Mouse (Mus musculus) CH12.LX (cell line): ENCODE measurements around the gene Gpr143.

Experiments used
- CTCF ChIP-seq, 2 experiments: IDR thresholded peaks in 1 of 2; conservative IDR thresholded peaks in 1 of 2; 2 replicates each; pipeline ENCODE4 v1.5.1; 2011 to 2012; ENCODE audit warnings: low read depth in 2 of 2, low read length in 2 of 2, improper control_type of control experiment in 1 of 2, inconsistent platforms in 1 of 2, mild to moderate bottlenecking in 1 of 2, moderate library complexity in 1 of 2
- MAFK ChIP-seq: IDR thresholded peaks from 2 replicates; pipeline ENCODE4 v1.6.1; 2011; ENCODE audit warnings: low read length, improper control_type of control experiment; ENCODE audit not compliant: insufficient replicate concordance
- POLR2A ChIP-seq: IDR thresholded peaks from 2 replicates; pipeline ENCODE4 v1.6.1; 2011; ENCODE audit warnings: low read depth, mild to moderate bottlenecking, improper control_type of control experiment, low read length

DNA sequence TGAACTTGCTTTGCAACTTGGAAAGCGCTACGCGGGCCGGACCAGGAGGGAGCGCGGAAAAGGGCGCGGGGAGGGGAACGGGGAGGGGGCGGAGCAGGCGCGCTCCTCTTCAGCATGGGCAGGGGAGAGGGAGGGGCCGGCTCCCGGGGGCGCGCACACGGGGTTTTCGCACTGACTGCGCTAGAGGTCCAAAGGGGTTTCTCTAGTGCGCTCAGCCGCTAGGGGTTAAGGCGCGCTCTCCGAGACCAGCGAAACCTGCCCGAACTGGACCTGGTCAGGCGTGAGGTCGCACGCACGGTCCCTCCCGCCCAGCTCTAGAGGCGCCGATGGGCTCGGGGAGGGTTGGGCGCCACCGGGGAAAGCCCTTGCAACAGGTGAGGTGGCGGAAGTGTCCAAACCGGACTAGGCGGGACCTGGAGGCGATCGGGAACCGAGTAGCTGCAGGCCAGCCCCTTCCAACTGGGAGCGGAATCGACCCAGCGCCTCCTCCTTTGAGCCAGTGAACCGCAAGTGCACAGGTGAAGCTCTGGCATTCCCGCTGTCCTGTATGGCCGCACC lies 12.0 kb upstream of the Gpr143 start:
- TF ChIP-seq CTCF (conservative IDR thresholded peaks at IDR 0.05 in 1 of 2, IDR thresholded peaks at IDR 0.05 in 1 of 2; ENCODE audit: low read depth in 2 of 2, low read length in 2 of 2) = no peak
- no peak for TF ChIP-seq POLR2A
- no peak for TF ChIP-seq MAFK
